ENCODE assay signal across 8 mouse cellular contexts in the genomic region with DNA sequence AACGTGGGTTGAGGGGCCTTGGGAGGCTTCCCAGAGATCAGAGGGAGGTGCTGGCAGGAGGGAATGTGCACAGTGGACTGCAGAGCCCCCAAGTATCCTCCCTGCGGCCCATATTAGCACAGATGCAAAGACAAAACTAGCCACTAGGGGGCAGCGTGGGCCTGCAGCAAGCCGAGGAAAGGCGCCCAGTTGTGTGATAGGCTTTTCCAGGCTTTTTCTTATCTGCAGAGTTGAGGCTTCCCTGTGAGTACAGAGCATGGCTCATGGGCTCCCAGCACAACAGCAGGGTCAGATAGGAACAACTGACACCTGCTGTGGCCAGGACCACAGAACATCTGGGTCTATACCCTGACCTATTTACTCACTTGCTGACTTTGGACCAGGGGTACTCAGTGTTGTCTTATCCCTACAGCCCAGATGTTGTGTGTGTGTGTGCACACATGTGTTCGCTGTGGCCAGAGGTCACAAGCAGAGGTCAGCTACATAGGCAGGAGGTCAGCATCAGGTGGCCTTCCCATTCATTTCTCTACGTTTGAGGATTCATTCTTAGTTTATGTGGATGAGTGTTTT. TPM values are rescaled to one million over a fixed set of nuclear protein-coding genes. Genes with fewer than 3 reads are reported as not detected.
DNase-seq lines count a peak whose midpoint lies in the region; ATAC-seq and TF ChIP-seq lines count a peak whose summit lies in the region.

No protein-coding gene starts in this region.

- no peak overlapping the region for H3K4me2 ChIP-seq in forebrain, embryonic 12.5 days
- no peak overlapping the region for H3K4me2 ChIP-seq in heart, postnatal 0 days (ENCODE audit: low read depth, low read length)
- H3K4me2 ChIP-seq in liver, postnatal 0 days (ENCODE audit: low read depth, low read length), result no peak overlapping the region
- H3K4me2 ChIP-seq in neural tube, embryonic 14.5 days (ENCODE audit: low read depth, low read length), result no peak overlapping the region

- no peaks in the 10 kb centered on the region for H3K4me1 ChIP-seq in forebrain, embryonic 12.5 days
- H3K4me1 ChIP-seq in heart, postnatal 0 days (ENCODE audit: control insufficient read depth, insufficient read depth), result no peaks in the 10 kb centered on the region
- H3K4me1 ChIP-seq in liver, postnatal 0 days (ENCODE audit: insufficient read depth), result peaks cover 3% of the 10 kb centered on the region
- no peaks in the 10 kb centered on the region for H3K4me1 ChIP-seq in neural tube, embryonic 14.5 days (ENCODE audit: control insufficient read depth, insufficient read depth, low read length)
- H3K4me1 ChIP-seq in testis, adult 2 months (ENCODE audit: control insufficient read depth, insufficient read depth, low read length), result peaks cover 3% of the 10 kb centered on the region

- WGBS in forebrain, embryonic 12.5 days, result 26% methylated on average over 7 of the region's 7 CpGs
- 19% methylated on average over 7 of the region's 7 CpGs for WGBS in heart, postnatal 0 days
- WGBS in liver, postnatal 0 days (ENCODE audit: insufficient replicate concordance), result 20% methylated on average over 7 of the region's 7 CpGs
- 29% methylated on average over 7 of the region's 7 CpGs for WGBS in neural tube, embryonic 14.5 days

- no peaks in the 10 kb centered on the region for H3K9me3 ChIP-seq in forebrain, embryonic 12.5 days
- no peaks in the 10 kb centered on the region for H3K9me3 ChIP-seq in heart, postnatal 0 days (replicated peaks; ENCODE audit: control insufficient read depth, low read length)
- H3K9me3 ChIP-seq in liver, postnatal 0 days (ENCODE audit: low read length), result no peaks in the 10 kb centered on the region
- no peaks in the 10 kb centered on the region for H3K9me3 ChIP-seq in neural tube, embryonic 14.5 days (ENCODE audit: control insufficient read depth, low read length)

- peak; percentile 62 for ATAC-seq in forebrain, embryonic 12.5 days (ENCODE audit: low FRiP score)
- ATAC-seq in heart, postnatal 0 days (ENCODE audit: insufficient read depth, low read depth), result peak; percentile 77
- peak; percentile 18 for ATAC-seq in liver, postnatal 0 days
- ATAC-seq in neural tube, embryonic 14.5 days (ENCODE audit: low read depth), result peak; percentile 71

- H3K36me3 ChIP-seq in forebrain, embryonic 12.5 days (replicated peaks), result peaks cover 59% of the 10 kb centered on the region
- H3K36me3 ChIP-seq in heart, postnatal 0 days (replicated peaks; ENCODE audit: control insufficient read depth, insufficient read depth, low read length), result peaks cover 67% of the 10 kb centered on the region
- peaks cover 60% of the 10 kb centered on the region for H3K36me3 ChIP-seq in liver, postnatal 0 days (replicated peaks; ENCODE audit: insufficient read depth, low read length)
- H3K36me3 ChIP-seq in neural tube, embryonic 14.5 days (ENCODE audit: control insufficient read depth, insufficient read depth, low read length), result peaks cover 11% of the 10 kb centered on the region; the same call in 1 of the 2 replicates
- no peaks in the 10 kb centered on the region for H3K36me3 ChIP-seq in testis, adult 2 months (ENCODE audit: control insufficient read depth, insufficient read depth, low read length)

- no peak overlapping the region for H3K4me3 ChIP-seq in forebrain, embryonic 12.5 days (replicated peaks)
- H3K4me3 ChIP-seq in heart, postnatal 0 days (ENCODE audit: low read depth, low read length), result no peak overlapping the region
- H3K4me3 ChIP-seq in liver, postnatal 0 days (ENCODE audit: low read depth, low read length), result no peak overlapping the region
- no peak overlapping the region for H3K4me3 ChIP-seq in neural tube, embryonic 14.5 days (ENCODE audit: low read depth, low read length)
- no peak overlapping the region for H3K4me3 ChIP-seq in testis, adult 2 months (ENCODE audit: control insufficient read depth, low read depth, low read length)

- peak; percentile 79 to 86 for DNase-seq in CD8-positive naive resting alpha-beta T cell, adult 2 months (ENCODE audit: low read depth in 2 of 2, low spot score in 2 of 2)
- DNase-seq in brain, embryonic 18.5 days (ENCODE audit: low read depth, low spot score), result peak; percentile 39
- peak; percentile 79 for DNase-seq in heart, postnatal 0 days (ENCODE audit: low spot score)
- peak; percentile 81 to 90 for DNase-seq in kidney, postnatal 25 days
- peak; percentile 90 for DNase-seq in liver, postnatal 0 days

- H3K27ac ChIP-seq in forebrain, embryonic 12.5 days, result no peak overlapping the region
- no peak overlapping the region for H3K27ac ChIP-seq in heart, postnatal 0 days (ENCODE audit: low read depth)
- no peak overlapping the region for H3K27ac ChIP-seq in liver, postnatal 0 days (ENCODE audit: low read depth)
- no peak overlapping the region for H3K27ac ChIP-seq in neural tube, embryonic 14.5 days (ENCODE audit: low read depth, low read length)
- H3K27ac ChIP-seq in testis, adult 2 months (ENCODE audit: control insufficient read depth, insufficient read depth, low read depth, low read length), result no peak overlapping the region

- H3K9ac ChIP-seq in forebrain, embryonic 12.5 days, result no peak overlapping the region
- no peak overlapping the region for H3K9ac ChIP-seq in heart, postnatal 0 days (replicated peaks; ENCODE audit: low read depth, low read length)
- no peak overlapping the region for H3K9ac ChIP-seq in liver, postnatal 0 days (replicated peaks)
- no peak overlapping the region for H3K9ac ChIP-seq in neural tube, embryonic 14.5 days (replicated peaks; ENCODE audit: low read depth, low read length)

- TF ChIP-seq CTCF in heart, postnatal 0 days (IDR thresholded peaks at IDR 0.05; ENCODE audit: low read depth), result peak; percentile 98
- peak; percentile 98 for TF ChIP-seq CTCF in liver, postnatal 0 days (IDR thresholded peaks at IDR 0.05; ENCODE audit: low read depth)
- TF ChIP-seq CTCF in testis, adult 2 months (IDR thresholded peaks at IDR 0.05; ENCODE audit: control insufficient read depth, insufficient read depth, insufficient replicate concordance, low read depth, low read length), result peak; percentile 88

- no peaks in the 10 kb centered on the region for H3K27me3 ChIP-seq in forebrain, embryonic 12.5 days
- H3K27me3 ChIP-seq in heart, postnatal 0 days (ENCODE audit: control insufficient read depth, insufficient read depth, low read length), result no peaks in the 10 kb centered on the region
- H3K27me3 ChIP-seq in liver, postnatal 0 days (ENCODE audit: insufficient read depth, low read length), result no peaks in the 10 kb centered on the region
- no peaks in the 10 kb centered on the region for H3K27me3 ChIP-seq in neural tube, embryonic 14.5 days (ENCODE audit: control insufficient read depth, insufficient read depth, low read length)
- no peaks in the 10 kb centered on the region for H3K27me3 ChIP-seq in testis, adult 2 months (ENCODE audit: control insufficient read depth, insufficient read depth, low read length)

- no peak for TF ChIP-seq EP300 in heart, postnatal 0 days (IDR thresholded peaks at IDR 0.05; ENCODE audit: low read depth)
- TF ChIP-seq EP300 in liver, postnatal 0 days (IDR thresholded peaks at IDR 0.05; ENCODE audit: low read depth), result no peak

- no peak for TF ChIP-seq POLR2A in testis, adult 2 months (IDR thresholded peaks at IDR 0.05; ENCODE audit: control insufficient read depth, low read depth, low read length)

RNA-seq across cellular contexts. Expression of gene Bola3, which starts 7.7 kb away (rescaled TPM):
- polyA plus RNA-seq in forebrain, embryonic 12.5 days (2016; fragmentation: Nextera tagmentation; extraction: Ambion mirVana), result 106 and 109 TPM in 2 replicates
- 32.0 and 36.3 TPM in 2 replicates for total RNA-seq in heart, postnatal 0 days (2014; rRNA removed; ENCODE audit: low replicate concordance)
- polyA plus RNA-seq in heart, postnatal 0 days (2015; fragmentation: Nextera tagmentation; extraction: Ambion mirVana), result 492 and 553 TPM in 2 replicates
- polyA plus RNA-seq in liver, postnatal 0 days (2015; fragmentation: Nextera tagmentation; extraction: Ambion mirVana), result 277 and 286 TPM in 2 replicates
- 57.3 and 57.5 TPM in 2 replicates for polyA plus RNA-seq in neural tube, embryonic 14.5 days (2014; fragmentation: Nextera tagmentation; extraction: Ambion mirVana)
- 64.3 and 68.3 TPM in 2 replicates for polyA plus RNA-seq in testis, adult 2 months (2012; rRNA removed)

RNA-seq across cellular contexts. Expression of gene Mob1a, which starts 30.8 kb away (rescaled TPM):
- polyA plus RNA-seq in forebrain, embryonic 12.5 days (2016; fragmentation: Nextera tagmentation; extraction: Ambion mirVana), result 56.3 and 57.3 TPM in 2 replicates
- total RNA-seq in heart, postnatal 0 days (2014; rRNA removed; ENCODE audit: low replicate concordance), result 33.8 and 35.0 TPM in 2 replicates
- polyA plus RNA-seq in heart, postnatal 0 days (2015; fragmentation: Nextera tagmentation; extraction: Ambion mirVana), result 15.1 and 15.9 TPM in 2 replicates
- polyA plus RNA-seq in liver, postnatal 0 days (2015; fragmentation: Nextera tagmentation; extraction: Ambion mirVana), result 17.2 and 20.9 TPM in 2 replicates
- 22.3 and 32.2 TPM in 2 replicates for polyA plus RNA-seq in neural tube, embryonic 14.5 days (2014; fragmentation: Nextera tagmentation; extraction: Ambion mirVana)
- 9.4 and 12.2 TPM in 2 replicates for polyA plus RNA-seq in testis, adult 2 months (2012; rRNA removed)

RNA-seq across cellular contexts. Expression of gene Mthfd2, which starts 30.9 kb away (rescaled TPM):
- 35.8 and 37.4 TPM in 2 replicates for polyA plus RNA-seq in forebrain, embryonic 12.5 days (2016; fragmentation: Nextera tagmentation; extraction: Ambion mirVana)
- 3.6 and 4.7 TPM in 2 replicates for total RNA-seq in heart, postnatal 0 days (2014; rRNA removed; ENCODE audit: low replicate concordance)
- 8.5 and 8.9 TPM in 2 replicates for polyA plus RNA-seq in heart, postnatal 0 days (2015; fragmentation: Nextera tagmentation; extraction: Ambion mirVana)
- 16.6 and 20.9 TPM in 2 replicates for polyA plus RNA-seq in liver, postnatal 0 days (2015; fragmentation: Nextera tagmentation; extraction: Ambion mirVana)
- polyA plus RNA-seq in neural tube, embryonic 14.5 days (2014; fragmentation: Nextera tagmentation; extraction: Ambion mirVana), result 28.7 and 30.7 TPM in 2 replicates
- 13.9 and 15.4 TPM in 2 replicates for polyA plus RNA-seq in testis, adult 2 months (2012; rRNA removed)

Comparison
In these comparisons a context has a peak if more than half of its experiments do, and no peak if none do; other contexts are left out.
1. DNase-seq: peak in every context shown above with its lines; median percentile 90 in liver, postnatal 0 days; 86 in kidney, postnatal 25 days; 82 in CD8-positive naive resting alpha-beta T cell, adult 2 months; 79 in heart, postnatal 0 days; 39 in brain, embryonic 18.5 days.
2. ATAC-seq: peak in every context shown above with its lines; median percentile 77 in heart, postnatal 0 days; 71 in neural tube, embryonic 14.5 days; 62 in forebrain, embryonic 12.5 days; 18 in liver, postnatal 0 days.